Mouse (Mus musculus) G1E (cell line): Measurements from ENCODE around the gene Ehf.

ENCODE experiments used
- CTCF ChIP-seq: IDR thresholded peaks from 2 replicates; pipeline ENCODE4 v1.5.1; 2012; ENCODE audit warnings: low read depth, low read length, inconsistent platforms, mixed read lengths
- GATA1 ChIP-seq: IDR thresholded peaks from 2 replicates; pipeline ENCODE4 v1.6.1; 2012; ENCODE audit warnings: borderline replicate concordance, low read length, inconsistent platforms, mixed read lengths
- TAL1 ChIP-seq: conservative IDR thresholded peaks from 2 replicates; pipeline ENCODE4 v1.6.1; 2012; ENCODE audit warnings: low read depth, low read length, inconsistent platforms, mixed read lengths

DNA sequence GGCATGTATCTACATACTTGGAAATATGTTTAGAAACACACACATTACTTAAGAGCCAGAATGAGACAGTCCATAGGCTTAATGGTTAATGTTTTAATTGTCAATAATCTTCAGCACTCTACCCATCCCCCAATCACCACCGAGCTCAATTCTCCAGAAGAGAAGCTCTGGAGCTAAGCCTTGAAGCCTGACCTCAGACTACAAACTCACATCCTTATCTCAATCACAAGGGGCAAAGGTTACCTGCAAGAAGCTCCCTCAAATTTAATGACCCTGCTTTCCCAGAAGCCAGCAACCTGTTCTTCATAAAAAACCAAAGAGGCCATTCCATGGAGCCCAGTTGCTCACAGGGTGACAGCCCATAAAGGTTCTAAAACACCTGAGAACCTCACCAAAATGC lies 19.1 kb upstream of the Ehf start:
- no peak for TF ChIP-seq CTCF
- no peak for TF ChIP-seq GATA1
- no peak for TF ChIP-seq TAL1
